Mouse (Mus musculus) 3T3-L1 (cell line): ENCODE measurements around the gene Lmod3.

Experiments
- DNase-seq: peaks from one replicate; pipeline ENCODE4 v3.0.0-alpha.2; 2015; ENCODE audit warnings: low read depth, low spot score

The Lmod3 gene

GRCm38 (mm10) chr6:97200437-97200836 is 52.1 kb downstream of the Lmod3 start:
- no peak for DNase-seq
